Mouse (Mus musculus): ENCODE measurements around the gene Opa1.

Gene Opa1

GRCm38 (mm10) chr16:29579167-29579786 lies at the start of gene Opa1:
TSS of gene Opa1 (plus strand) at chr16:29579334.
- peak; percentile 99 for DNase-seq

DNA sequence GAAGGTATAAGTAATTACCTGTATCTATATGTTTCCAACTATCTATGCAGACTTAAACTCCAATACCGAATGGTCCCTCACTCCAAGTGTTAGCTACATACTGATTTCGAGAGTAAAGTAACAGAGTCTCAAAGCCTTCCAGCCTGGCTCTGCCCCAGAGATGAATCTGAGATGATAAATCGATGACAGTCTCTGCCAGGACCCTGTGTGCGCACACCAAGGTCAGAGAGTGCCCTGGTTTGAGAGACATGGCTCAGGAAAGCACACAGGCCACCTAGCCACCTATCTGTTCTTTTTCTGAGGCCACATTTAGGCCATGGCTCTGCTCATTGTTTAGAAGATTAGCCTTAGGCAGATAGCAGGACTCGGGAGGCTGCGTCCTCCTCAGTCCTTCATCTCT lies 45.5 kb upstream of the Opa1 start:
- no peak for DNase-seq

DNA sequence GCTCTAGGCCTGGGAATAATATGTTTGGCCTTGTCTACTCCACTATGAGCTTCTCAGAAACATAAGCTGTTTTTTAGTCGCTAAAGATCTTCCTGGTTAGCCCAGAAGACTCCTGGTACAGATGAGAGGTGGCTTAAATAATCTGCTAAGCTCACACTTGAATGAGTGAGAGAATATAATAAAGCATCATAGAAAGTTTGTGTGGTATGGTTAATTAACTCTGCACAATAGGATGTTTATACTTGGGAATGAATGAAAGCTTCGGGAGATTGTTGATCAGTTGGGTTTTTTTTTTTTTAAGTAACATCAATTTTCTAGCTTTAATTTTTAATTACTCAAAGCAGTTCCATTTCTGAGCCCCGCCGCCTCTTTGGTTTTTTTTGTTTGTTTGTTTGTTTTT lies 43.3 kb upstream of the Opa1 start:
- no peak for DNase-seq

DNA sequence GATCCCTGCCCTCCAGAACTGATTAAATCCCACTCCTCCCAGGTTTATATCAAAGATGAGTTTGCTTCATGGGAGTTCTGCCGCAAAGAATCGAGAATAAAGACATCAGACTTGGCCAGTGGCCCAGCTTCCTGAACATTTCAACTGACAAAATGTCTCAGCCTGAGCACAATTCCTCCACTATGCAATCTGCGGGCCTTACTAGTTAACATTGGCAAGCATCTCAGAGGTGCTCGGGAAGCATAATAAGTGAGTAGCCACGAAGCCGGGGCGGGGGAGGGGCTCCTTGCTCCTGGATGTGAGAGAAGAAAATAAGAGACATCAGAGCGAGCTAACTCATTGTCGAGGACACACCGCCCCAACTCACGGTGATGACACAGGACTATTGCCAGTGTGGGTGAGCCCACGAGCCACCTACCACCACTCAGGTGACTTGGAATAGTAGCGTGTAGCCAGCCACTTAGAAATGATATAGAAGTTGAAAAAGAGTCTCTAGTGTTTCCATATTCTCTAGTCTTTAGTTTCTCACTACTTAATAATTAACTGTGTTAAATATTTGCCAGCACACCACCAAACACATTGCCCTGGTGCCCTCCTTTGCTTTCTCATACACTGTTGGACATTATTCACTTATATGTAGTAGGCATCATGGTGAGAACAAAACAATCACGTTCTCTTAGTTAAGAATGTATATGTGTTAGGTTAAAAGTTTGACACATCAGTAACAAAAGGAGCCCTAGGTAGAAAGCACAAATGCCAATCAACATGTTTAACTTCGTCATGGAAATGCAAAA lies 42.5 kb upstream of the Opa1 start:
- DNase-seq = peak; percentile 14

- no peak for DNase-seq
These were observed 39.2 kb upstream of the Opa1 start for GRCm38 (mm10) chr16:29539906-29540305.

DNA sequence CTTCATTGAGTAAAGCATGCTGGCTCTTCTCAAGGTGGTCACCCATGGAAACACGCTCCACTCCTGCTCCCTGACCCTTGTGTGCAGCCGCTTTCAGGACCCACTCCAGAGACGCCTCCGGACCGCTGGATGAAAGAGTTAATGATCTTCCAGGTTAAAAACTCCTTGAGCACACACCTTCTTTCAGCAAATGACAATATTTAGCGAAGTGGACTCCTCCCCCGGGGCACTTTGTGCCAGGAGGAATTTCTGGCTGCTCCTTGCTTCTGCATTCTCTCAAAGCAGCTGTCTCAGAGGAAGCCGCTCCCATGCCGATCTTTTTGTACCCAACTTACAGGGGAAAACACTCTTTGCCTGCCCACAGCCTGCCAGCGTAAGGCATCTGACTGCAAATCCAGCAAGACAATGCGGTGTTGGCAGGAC lies 37.9 kb upstream of the Opa1 start:
- DNase-seq = peak; percentile 79

- DNase-seq = no peak
These were observed 34.3 kb upstream of the Opa1 start, which contains the start of gene Atp13a4 for GRCm38 (mm10) chr16:29544829-29545228. TSS of gene Atp13a4 (minus strand) at chr16:29544864.

DNA sequence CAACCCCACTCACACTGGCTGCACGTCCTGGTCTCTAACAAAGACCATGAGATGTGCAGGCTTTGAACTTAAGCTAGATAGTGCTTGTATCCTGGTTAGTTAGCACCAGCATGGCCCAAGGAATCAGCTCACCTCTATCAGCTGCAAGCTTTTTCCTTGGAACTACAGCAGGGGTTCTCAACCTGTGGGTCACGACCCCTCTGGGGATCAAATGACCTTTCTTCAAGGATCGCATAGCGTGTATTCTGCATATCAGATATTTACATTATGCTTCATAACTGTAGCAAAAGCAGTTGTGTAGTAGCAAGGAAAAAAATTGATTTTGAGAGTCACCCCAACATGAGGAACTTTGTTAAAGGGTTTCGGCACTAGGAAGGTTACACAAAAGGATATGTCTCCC lies 19.5 kb upstream of the Opa1 start:
- DNase-seq = no peak

- DNase-seq = no peak
These were observed 18.7 kb upstream of the Opa1 start for GRCm38 (mm10) chr16:29560454-29560853.

GRCm38 (mm10) chr16:29560869-29561268 lies 18.3 kb upstream of the Opa1 start:
- DNase-seq = peak; percentile 62

GRCm38 (mm10) chr16:29574013-29574412 lies 5.1 kb upstream of the Opa1 start:
- DNase-seq = no peak

DNA sequence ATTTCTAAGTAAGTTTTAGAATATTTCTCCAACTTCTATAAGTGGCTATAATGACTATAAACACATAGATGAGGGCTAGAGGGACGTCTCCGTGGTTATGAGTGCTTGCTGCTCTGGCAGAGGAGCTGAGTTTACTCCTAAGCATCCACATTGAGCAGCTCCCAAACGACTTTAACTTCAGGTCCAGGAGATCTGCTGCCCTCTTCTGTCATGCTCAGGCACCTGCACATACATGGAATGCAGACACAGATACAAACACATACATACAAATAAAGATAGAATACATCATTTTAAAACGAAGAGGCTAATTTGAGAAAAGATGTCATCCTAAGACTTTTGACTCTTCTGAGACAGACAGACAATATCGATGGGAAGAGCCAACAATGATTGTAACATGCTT lies 3.5 kb upstream of the Opa1 start:
- DNase-seq = peak; percentile 18

DNA sequence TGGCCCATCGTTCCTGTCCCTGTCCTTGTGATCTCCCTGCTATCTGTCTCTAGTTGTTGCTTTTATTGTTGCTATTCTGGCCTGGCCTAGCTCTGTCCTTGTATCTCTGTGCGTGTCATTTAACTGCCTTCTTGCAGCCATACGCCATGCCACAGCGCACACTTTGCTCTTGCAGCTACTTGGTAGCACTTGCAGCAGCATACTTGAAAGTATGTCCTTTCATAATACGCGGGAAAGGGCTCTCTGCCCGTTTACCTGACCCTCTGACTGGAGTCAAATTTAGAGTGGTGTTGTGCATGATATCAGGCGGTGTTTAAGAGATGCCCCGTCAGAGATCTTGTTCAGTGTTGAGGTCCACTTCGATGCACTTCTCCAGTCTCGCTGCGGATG lies 648 bp downstream of the Opa1 start:
- DNase-seq = no peak

GRCm38 (mm10) chr16:29592171-29592570 lies 13.0 kb downstream of the Opa1 start:
- no peak for DNase-seq

DNA sequence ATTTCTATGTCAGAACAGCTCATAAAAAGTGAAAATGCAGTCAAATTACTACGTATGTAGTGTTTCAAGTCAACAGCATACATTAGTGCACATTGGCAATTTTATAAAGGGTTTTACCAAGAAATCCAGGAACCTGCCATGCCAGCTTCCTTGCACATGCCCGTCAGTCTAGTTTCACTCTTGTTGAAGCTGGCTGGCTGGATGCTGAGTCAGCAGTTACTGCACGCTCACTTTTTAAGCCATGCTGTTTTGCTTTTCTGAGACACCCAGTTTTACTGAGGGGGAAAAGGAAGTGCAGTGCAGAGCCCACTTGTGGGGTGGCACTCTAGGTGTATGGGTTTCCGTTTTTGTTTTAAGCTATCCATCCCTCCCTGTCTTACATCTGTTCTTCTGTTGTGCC lies 18.0 kb downstream of the Opa1 start:
- no peak for DNase-seq

GRCm38 (mm10) chr16:29605546-29605945 lies 26.4 kb downstream of the Opa1 start:
- no peak for DNase-seq

DNA sequence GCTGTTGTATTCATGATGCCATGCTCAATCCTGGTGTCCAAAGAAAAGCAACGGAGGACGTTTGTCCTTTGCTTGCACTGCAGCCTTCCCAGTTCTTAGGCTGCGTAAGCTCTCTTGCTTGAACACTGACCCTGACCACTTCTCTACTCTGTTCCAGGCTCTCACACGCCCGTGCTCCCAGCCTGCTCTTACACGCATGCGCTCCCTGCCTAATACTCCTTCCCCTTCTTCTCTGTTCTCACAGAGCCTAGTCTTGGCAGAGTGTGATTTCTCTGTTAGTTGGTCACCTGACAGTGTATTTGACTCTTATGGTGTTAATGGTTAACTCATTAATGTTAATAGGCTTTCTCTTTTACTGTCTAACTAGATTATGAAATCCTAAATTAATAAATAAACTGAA lies 28.0 kb downstream of the Opa1 start:
- DNase-seq = peak; percentile 92

GRCm38 (mm10) chr16:29614762-29615161 lies 35.6 kb downstream of the Opa1 start:
- no peak for DNase-seq

- DNase-seq = peak; percentile 29
These were observed 49.9 kb downstream of the Opa1 start for GRCm38 (mm10) chr16:29629053-29629452.

DNA sequence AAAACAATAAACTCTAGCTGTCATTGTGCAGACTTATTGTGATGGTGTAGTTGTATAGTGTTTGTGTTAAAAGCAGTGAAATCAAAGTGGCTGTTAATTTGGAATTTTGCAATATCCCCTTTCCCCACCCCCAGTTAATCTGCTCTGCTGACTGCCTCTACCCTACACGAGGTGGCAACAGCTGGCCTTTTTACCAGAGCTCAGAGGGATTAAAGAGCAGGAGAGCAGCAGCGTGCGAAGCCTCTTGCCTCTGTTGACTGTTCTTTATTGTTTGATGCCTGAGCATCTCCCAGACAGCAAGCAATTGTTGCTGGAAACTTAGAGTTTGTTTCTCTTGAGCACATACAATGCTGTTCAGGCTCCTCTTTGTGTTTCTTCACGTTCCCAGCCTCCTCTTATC lies 56.6 kb downstream of the Opa1 start:
- DNase-seq = no peak

GRCm38 (mm10) chr16:29642376-29642775 lies 63.2 kb downstream of the Opa1 start:
- no peak for DNase-seq

- DNase-seq = no peak
These were observed 65.7 kb downstream of the Opa1 start for GRCm38 (mm10) chr16:29644871-29645270.

- DNase-seq = no peak
These were observed 67.1 kb downstream of the Opa1 start for GRCm38 (mm10) chr16:29646202-29646601.

GRCm38 (mm10) chr16:29656187-29656825 lies 77.2 kb downstream of the Opa1 start:
- DNase-seq = no peak
